Mouse (Mus musculus): ENCODE results near the gene Bcl2l11.

DNA sequence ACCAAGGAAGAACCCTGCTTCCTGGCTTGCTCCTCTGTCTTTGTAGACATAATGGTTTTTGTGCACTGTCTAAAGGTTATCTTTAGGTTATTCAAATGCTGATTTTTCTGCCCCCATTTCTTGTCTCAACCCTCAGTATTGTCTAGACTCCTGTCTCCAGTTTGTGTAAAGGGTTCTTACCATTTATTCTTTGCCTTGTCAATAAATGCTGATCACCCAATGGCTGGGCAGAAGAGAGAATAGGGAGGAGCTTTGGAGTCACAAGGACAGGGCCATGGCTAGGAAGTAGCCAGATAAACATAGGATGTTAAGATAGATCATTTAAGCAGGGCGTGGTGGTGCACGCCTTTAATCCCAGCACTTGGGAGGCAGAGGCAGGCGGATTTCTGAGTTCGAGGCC, 57.9 kb downstream of the Bcl2l11 start:
- TF ChIP-seq CTCF (conservative IDR thresholded peaks at IDR 0.05; ENCODE audit: low read length) (no peak), NANOG (IDR thresholded peaks at IDR 0.05; ENCODE audit: borderline replicate concordance, low read length) (no peak)

Data from E14TG2a.4 (cell line).